Mouse (Mus musculus): Measurements from ENCODE around the gene Gm20671. TPM values are rescaled to one million over a fixed set of nuclear protein-coding genes. Genes with fewer than 3 reads are reported as not detected.
"Not testable (repeated sequence)": the region's sequence is repeated elsewhere in the genome, so short reads cannot be mapped to it uniquely, and the experiment has no call there.

The Gm20671 gene
- polyA plus RNA-seq (2015; fragmentation: Nextera tagmentation; extraction: Ambion mirVana) = 0.11 TPM in 1 of 2 replicates, not detected in the other

DNA sequence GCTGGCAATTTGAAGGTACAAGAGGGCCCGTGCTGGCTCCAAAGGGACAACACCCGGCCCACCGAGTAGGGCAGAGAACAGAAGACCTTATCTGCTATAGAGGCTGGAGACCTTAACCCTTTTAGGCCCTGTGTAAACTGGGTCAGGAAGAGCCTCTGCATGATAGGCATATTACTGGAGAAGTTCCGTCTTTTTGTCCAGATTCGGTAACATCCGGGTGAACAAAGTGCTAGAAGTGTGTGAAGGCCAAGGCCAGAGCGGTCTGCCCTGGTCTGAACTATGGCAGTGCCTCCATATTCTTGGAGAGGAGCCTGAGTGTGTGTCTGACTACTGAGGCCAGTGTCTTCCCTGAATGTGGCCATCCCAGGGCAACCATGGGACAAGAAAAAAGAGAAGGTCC lies at the start of gene Gm20671:
Gm20671 (minus strand) TSS at position 101 of the 400 bp plus-strand sequence.
- H3K36me3 ChIP-seq (ENCODE audit: control insufficient read depth, insufficient read depth, low read length) = peaks cover 28% of the 10 kb centered on the region
- no peak for ATAC-seq
- no peaks in the 10 kb centered on the region for H3K4me1 ChIP-seq (ENCODE audit: control insufficient read depth, insufficient read depth, low read depth, low read length)
- no peak within 1 kb of the TSS for H3K27ac ChIP-seq (ENCODE audit: low read depth, low read length)
- no peak within 1 kb of the TSS for H3K9ac ChIP-seq (ENCODE audit: low read depth, low read length)
- no peak within 1 kb of the TSS for H3K4me2 ChIP-seq (ENCODE audit: low read length)
- 97% methylated on average over 7 of the region's 7 CpGs for WGBS
- H3K27me3 ChIP-seq (replicated peaks; ENCODE audit: control insufficient read depth, insufficient read depth, low read length) = no peaks in the 10 kb centered on the region
- H3K9me3 ChIP-seq (ENCODE audit: control insufficient read depth, low read length) = no peaks in the 10 kb centered on the region
- H3K4me3 ChIP-seq (ENCODE audit: low read length) = no peak within 1 kb of the TSS

DNA sequence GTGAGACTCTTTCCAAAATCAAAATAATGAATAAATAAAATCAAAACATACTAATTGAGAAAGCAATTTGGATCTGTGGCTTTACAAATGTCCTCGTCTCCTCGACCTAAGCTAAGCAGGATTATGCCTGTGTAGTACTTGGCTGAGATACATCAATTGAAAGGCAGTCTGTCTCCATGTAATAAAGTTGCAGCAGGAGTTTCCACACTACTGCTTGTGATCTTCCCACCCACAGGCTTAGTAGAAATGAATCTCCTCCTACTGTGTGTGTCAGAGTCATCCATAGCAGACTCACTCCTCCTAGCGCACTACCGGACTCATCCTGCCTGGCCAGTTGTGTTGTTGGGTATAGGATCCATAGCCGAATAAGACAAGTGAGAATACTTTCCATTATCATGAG lies 45.4 kb upstream of the Gm20671 start:
- no peaks in the 10 kb centered on the region for H3K4me1 ChIP-seq (ENCODE audit: control insufficient read depth, insufficient read depth, low read depth, low read length)
- no peak overlapping the region for H3K27ac ChIP-seq (ENCODE audit: low read depth, low read length)
- no peaks in the 10 kb centered on the region for H3K9me3 ChIP-seq (ENCODE audit: control insufficient read depth, low read length)
- no peak overlapping the region for H3K4me2 ChIP-seq (ENCODE audit: low read length)
- H3K27me3 ChIP-seq (replicated peaks; ENCODE audit: control insufficient read depth, insufficient read depth, low read length) = no peaks in the 10 kb centered on the region
- no peak overlapping the region for H3K9ac ChIP-seq (ENCODE audit: low read depth, low read length)
- 91% methylated on average over 5 of the region's 5 CpGs for WGBS
- H3K36me3 ChIP-seq (ENCODE audit: control insufficient read depth, insufficient read depth, low read length) = peaks cover 18% of the 10 kb centered on the region
- H3K4me3 ChIP-seq (ENCODE audit: low read length) = no peak overlapping the region
- no peak for ATAC-seq

DNA sequence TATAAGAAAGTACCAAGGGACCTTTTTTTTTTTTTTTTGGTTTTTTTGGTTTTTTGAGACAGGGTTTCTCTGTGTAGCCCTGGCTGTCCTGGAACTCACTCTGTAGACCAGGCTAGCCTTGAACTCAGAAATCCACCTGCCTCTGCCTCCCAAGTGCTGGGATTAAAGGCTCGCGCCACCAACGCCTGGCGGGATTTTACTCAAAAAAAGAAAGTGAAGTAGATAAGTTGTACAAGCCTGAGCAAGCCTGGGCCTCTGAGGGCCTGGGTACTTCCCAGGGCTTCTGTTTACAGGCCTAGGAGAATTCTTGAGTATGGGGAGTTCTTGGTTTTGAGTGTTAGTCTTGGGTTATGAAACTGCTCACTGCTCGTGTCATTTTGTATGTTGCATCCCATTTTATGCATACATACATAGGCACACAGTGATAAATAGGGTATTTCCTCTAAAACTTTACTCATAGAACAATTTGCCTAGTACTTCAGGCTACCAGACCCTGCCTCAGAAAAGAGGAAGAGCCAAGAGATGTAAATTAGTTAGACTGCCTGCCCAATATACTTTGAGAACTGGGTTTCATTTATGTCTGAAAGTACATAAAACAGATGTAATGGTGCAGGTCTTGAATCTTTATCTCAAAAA lies 42.6 kb upstream of the Gm20671 start:
- Histone ChIP-seq H3K27ac (ENCODE audit: low read depth, low read length) (no peak overlapping the region), H3K36me3 (ENCODE audit: control insufficient read depth, insufficient read depth, low read length) (peaks cover 15% of the 10 kb centered on the region), H3K4me1 (ENCODE audit: control insufficient read depth, insufficient read depth, low read depth, low read length) (no peaks in the 10 kb centered on the region), H3K4me3 (ENCODE audit: low read length) (no peak overlapping the region), H3K9me3 (ENCODE audit: control insufficient read depth, low read length) (no peaks in the 10 kb centered on the region), H3K27me3 (replicated peaks; ENCODE audit: control insufficient read depth, insufficient read depth, low read length) (no peaks in the 10 kb centered on the region), H3K4me2 (ENCODE audit: low read length) (no peak overlapping the region), H3K9ac (ENCODE audit: low read depth, low read length) (no peak overlapping the region)
- 94% methylated on average over 5 of the region's 5 CpGs for WGBS
- no peak for ATAC-seq

DNA sequence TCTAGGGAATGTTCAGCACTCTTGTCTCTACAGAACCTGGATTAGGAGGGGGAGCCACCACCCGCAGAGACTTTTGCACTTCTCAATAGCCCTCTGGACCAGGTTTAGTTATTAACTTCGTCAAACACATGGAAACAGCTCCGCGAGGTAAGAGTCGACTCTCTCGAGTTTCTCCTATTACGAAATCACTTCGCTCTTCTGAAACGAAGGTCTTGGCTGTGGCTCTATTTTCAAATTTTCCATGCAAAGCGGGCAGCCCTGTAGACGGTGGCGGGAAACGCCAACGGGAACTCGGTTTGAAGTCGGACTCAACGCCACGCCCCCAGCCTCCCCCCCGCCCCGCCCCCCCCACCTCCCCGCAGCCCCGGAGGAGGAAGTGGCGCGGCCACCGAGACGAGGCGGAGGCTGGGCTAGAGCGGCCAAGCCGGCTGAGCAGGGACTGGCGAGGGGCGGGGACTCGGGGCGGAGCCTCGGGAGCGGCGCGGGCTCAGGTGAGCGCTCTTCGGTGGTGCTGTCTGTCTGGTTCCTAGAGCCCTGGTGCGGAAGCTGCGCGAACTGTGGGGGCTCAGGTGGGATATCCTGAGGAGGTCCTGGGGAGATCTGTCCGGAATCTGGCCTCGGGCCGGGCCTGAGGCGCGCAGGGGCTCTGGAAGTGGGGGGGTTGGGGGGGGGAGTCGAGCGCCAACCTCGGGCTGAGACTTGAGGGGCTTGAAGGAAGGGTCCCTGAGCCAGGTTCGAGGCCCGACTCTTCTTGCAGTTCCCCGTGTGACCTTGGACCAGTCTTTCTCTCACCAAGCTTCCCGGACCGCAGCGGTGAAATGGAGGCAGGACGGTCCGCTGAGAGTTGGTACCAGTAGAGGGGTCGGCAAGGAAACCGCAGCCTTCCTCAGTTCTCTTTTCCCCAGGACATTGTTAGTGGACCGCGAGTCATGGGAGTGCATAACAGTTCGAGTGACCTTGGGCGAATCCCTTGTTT lies 36.6 kb upstream of the Gm20671 start, which contains the start of gene Depdc5:
Depdc5 (plus strand) TSS at position 449 of the 976 bp plus-strand sequence.
- peak; percentile 99 for ATAC-seq
- Histone ChIP-seq H3K4me2 (ENCODE audit: low read length) (peak within 1 kb of the TSS; percentile 74), H3K27ac (ENCODE audit: low read depth, low read length) (peak within 1 kb of the TSS; percentile 65), H3K9ac (ENCODE audit: low read depth, low read length) (peak within 1 kb of the TSS; percentile 73), H3K4me1 (ENCODE audit: control insufficient read depth, insufficient read depth, low read depth, low read length) (peaks cover 5% of the 10 kb centered on the region), H3K4me3 (ENCODE audit: low read length) (peak within 1 kb of the TSS; percentile 60), H3K27me3 (replicated peaks; ENCODE audit: control insufficient read depth, insufficient read depth, low read length) (no peaks in the 10 kb centered on the region), H3K36me3 (ENCODE audit: control insufficient read depth, insufficient read depth, low read length) (peaks cover under 1% of the 10 kb centered on the region), H3K9me3 (ENCODE audit: control insufficient read depth, low read length) (no peaks in the 10 kb centered on the region)
- 1% methylated on average over 54 of the region's 64 CpGs for WGBS

DNA sequence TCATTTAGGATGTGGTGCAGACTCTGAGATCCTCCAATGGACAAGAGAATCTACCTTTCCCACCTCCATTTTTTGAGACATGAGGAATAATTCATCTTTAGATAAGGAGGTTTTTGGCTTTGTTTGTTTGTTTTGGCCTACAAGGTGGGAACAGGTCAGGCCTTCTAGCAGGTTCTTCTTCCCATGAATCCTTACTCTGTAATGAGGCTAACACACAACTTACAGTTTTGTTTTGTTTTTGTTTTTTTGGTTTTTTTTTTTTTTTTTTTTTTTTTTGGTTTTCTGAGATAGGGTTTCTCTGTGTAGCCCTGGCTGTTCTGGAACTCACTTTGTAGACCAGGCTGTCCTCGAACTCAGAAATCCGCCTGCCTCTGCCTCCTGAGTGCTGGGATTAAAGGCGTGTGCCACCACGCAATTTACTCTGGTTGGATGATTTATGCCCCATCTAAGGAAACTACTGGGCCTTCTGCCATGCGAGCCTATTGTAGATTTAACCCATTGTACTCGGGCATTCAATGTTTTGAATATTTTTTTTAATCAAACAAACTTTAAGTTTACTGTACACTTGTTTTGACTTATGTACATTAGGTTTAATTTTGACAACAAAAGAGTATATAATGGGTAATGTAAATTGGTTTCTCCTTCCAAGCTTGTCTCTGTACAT lies 35.7 kb upstream of the Gm20671 start:
- WGBS = 75% methylated on average over 6 of the region's 6 CpGs
- no peak overlapping the region; the same call in 1 of the 2 replicates for H3K4me2 ChIP-seq (ENCODE audit: low read length)

DNA sequence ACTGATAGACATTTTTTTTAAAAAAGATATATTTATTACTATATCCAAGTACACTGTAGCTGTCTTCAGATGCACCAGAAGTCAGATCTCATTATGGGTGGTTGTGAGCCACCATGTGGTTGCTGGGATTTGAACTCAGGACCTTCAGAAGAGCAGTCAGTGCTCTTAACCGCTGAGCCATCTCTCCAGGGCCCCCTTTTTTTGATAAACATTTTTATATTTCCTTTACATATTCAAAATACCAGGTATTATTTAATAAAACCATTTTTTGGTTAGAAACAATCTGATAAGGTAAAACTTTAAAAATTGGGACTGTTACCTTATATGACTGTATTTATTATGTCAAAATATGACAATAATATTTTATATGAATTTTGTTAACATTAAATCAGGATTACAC lies 34.2 kb upstream of the Gm20671 start:
- H3K27me3 ChIP-seq (replicated peaks; ENCODE audit: control insufficient read depth, insufficient read depth, low read length) = no peaks in the 10 kb centered on the region
- no peak overlapping the region for H3K4me2 ChIP-seq (ENCODE audit: low read length)
- 100% methylated on average over 1 of the region's 1 CpGs for WGBS
- H3K4me3 ChIP-seq (ENCODE audit: low read length) = no peak overlapping the region
- H3K9ac ChIP-seq (ENCODE audit: low read depth, low read length) = no peak overlapping the region
- no peak for ATAC-seq
- H3K4me1 ChIP-seq (ENCODE audit: control insufficient read depth, insufficient read depth, low read depth, low read length) = peaks cover 7% of the 10 kb centered on the region
- H3K9me3 ChIP-seq (ENCODE audit: control insufficient read depth, low read length) = no peaks in the 10 kb centered on the region
- H3K36me3 ChIP-seq (ENCODE audit: control insufficient read depth, insufficient read depth, low read length) = no peaks in the 10 kb centered on the region
- H3K27ac ChIP-seq (ENCODE audit: low read depth, low read length) = no peak overlapping the region

More for the DNA sequence above, 35.7 kb upstream of the Gm20671 start:
- Histone ChIP-seq H3K9me3 (ENCODE audit: control insufficient read depth, low read length) (no peaks in the 10 kb centered on the region), H3K9ac (ENCODE audit: low read depth, low read length) (no peak overlapping the region), H3K27ac (ENCODE audit: low read depth, low read length) (no peak overlapping the region), H3K27me3 (replicated peaks; ENCODE audit: control insufficient read depth, insufficient read depth, low read length) (no peaks in the 10 kb centered on the region), H3K36me3 (ENCODE audit: control insufficient read depth, insufficient read depth, low read length) (no peaks in the 10 kb centered on the region; the same call in 1 of the 2 replicates), H3K4me1 (ENCODE audit: control insufficient read depth, insufficient read depth, low read depth, low read length) (peaks cover 5% of the 10 kb centered on the region), H3K4me3 (ENCODE audit: low read length) (peak overlapping the region; percentile 60)
- ATAC-seq = no peak

DNA sequence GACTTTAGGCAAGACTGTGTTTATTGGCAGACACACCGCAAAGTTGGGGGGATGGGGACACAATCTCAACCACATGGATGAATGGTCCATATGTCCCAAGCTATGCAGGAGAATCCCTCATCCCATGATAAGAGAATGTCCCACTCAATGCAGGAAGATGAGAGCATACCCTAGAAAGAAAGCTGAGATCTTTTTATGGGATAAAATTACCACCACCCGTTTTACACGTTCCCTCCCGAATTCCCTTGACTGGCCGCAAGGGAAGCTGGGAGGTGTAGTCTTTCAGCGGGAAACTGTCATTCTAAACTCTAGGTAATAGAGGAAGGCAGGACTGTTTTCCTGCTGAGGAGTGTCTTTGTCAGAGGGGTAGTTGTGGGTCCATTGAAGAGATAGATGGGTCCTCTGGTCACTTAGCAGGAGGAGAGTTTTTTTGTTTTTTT lies 30.9 kb upstream of the Gm20671 start:
- ATAC-seq = no peak

DNA sequence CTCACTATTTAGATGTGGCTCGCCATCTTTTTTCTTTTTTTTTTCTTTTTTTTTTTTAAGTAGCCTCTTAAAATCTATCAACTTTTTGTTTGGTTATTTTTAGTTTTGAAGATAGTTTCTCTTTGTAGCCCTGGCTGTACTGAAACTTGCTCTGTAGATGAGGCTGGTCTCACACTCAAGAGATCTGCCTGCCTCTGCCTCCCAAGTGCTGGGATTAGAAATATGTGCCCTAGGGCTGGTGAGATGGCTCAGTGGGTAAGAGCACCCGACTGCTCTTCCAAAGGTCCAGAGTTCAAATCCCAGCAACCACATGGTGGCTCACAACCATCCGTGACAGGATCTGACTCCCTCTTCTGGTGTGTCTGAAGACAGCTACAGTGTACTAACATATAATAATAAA lies 28.4 kb upstream of the Gm20671 start:
- H3K9me3 ChIP-seq (ENCODE audit: control insufficient read depth, low read length); H3K4me2 ChIP-seq (ENCODE audit: low read length); ATAC-seq; H3K36me3 ChIP-seq (ENCODE audit: control insufficient read depth, insufficient read depth, low read length); H3K9ac ChIP-seq (ENCODE audit: low read depth, low read length); H3K27me3 ChIP-seq (replicated peaks; ENCODE audit: control insufficient read depth, insufficient read depth, low read length); H3K27ac ChIP-seq (ENCODE audit: low read depth, low read length); H3K4me3 ChIP-seq (ENCODE audit: low read length): not testable (repeated sequence)
- H3K4me1 ChIP-seq (ENCODE audit: control insufficient read depth, insufficient read depth, low read depth, low read length) = peaks cover 20% of the 10 kb centered on the region
- 99% methylated on average over 2 of the region's 3 CpGs for WGBS

More for the DNA sequence above, 30.9 kb upstream of the Gm20671 start:
- 4% methylated on average over 6 of the region's 6 CpGs for WGBS
- H3K27ac ChIP-seq (ENCODE audit: low read depth, low read length) = peak overlapping the region; percentile 69
- no peaks in the 10 kb centered on the region for H3K36me3 ChIP-seq (ENCODE audit: control insufficient read depth, insufficient read depth, low read length)
- peak overlapping the region; percentile 48 for H3K4me3 ChIP-seq (ENCODE audit: low read length)
- peaks cover 8% of the 10 kb centered on the region for H3K4me1 ChIP-seq (ENCODE audit: control insufficient read depth, insufficient read depth, low read depth, low read length)
- H3K27me3 ChIP-seq (replicated peaks; ENCODE audit: control insufficient read depth, insufficient read depth, low read length) = no peaks in the 10 kb centered on the region
- H3K9me3 ChIP-seq (ENCODE audit: control insufficient read depth, low read length) = no peaks in the 10 kb centered on the region
- peak overlapping the region; percentile 63 for H3K9ac ChIP-seq (ENCODE audit: low read depth, low read length)
- peak overlapping the region; percentile 74 for H3K4me2 ChIP-seq (ENCODE audit: low read length)
